Mouse (Mus musculus): ENCODE measurements at regions not wholly inside any gene's neighbourhood (a gene's known extent, or its start where the extent isn't known, plus 50 kb on each side); places are given as distances from the start of the nearest gene placed in this dataset.

GRCm38 (mm10) chr5:42502802-42503136 is 435.0 kb downstream of the Gm16223 start:
- TF ChIP-seq EP300 (IDR thresholded peaks at IDR 0.05; ENCODE audit: low read depth) (no peak), CTCF (IDR thresholded peaks at IDR 0.05; ENCODE audit: low read depth) (no peak)
- Histone ChIP-seq H3K9me3 (ENCODE audit: low read length) (no peaks in the 10 kb centered on the region), H3K36me3 (replicated peaks; ENCODE audit: insufficient read depth, low read length) (no peaks in the 10 kb centered on the region), H3K9ac (replicated peaks) (no peak overlapping the region), H3K27ac (ENCODE audit: low read depth) (no peak overlapping the region), H3K4me3 (ENCODE audit: low read depth, low read length) (no peak overlapping the region), H3K4me1 (ENCODE audit: insufficient read depth) (no peaks in the 10 kb centered on the region), H3K4me2 (ENCODE audit: low read depth, low read length) (no peak overlapping the region), H3K27me3 (ENCODE audit: insufficient read depth, low read length) (no peaks in the 10 kb centered on the region)
- no peak for DNase-seq
- WGBS (ENCODE audit: insufficient replicate concordance): 68% methylated on average over 1 of the region's 1 CpGs
- ATAC-seq: no peak

DNA sequence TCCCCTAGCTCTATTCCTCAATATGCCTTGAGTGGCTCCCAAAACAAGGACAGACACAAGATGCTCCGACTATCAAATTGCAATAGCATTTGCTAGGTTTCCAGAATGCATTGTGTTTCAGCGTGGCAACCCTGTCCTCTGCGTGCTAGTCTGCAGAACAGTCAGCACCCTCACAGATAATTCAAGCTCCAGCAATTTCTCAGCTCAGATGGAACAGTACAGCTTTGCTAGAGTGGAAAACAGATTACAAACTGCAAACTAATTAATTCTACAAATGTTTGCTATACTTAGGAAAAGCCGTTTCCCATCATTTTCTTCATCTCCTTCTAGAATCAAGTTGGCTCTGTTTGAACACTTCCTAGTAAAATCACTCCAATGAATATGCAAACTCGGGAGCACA is 441.4 kb downstream of the Gm16223 start:
- Histone ChIP-seq H3K9ac (replicated peaks) (no peak overlapping the region), H3K4me3 (ENCODE audit: low read depth, low read length) (no peak overlapping the region), H3K36me3 (replicated peaks; ENCODE audit: insufficient read depth, low read length) (no peaks in the 10 kb centered on the region), H3K4me2 (ENCODE audit: low read depth, low read length) (no peak overlapping the region), H3K27ac (ENCODE audit: low read depth) (no peak overlapping the region), H3K9me3 (ENCODE audit: low read length) (no peaks in the 10 kb centered on the region), H3K27me3 (ENCODE audit: insufficient read depth, low read length) (no peaks in the 10 kb centered on the region), H3K4me1 (ENCODE audit: insufficient read depth) (no peaks in the 10 kb centered on the region)
- DNase-seq: no peak
- 62% methylated on average over 5 of the region's 5 CpGs for WGBS (ENCODE audit: insufficient replicate concordance)
- no peak for ATAC-seq
- TF ChIP-seq EP300 (IDR thresholded peaks at IDR 0.05; ENCODE audit: low read depth) (no peak), CTCF (IDR thresholded peaks at IDR 0.05; ENCODE audit: low read depth) (no peak)

DNA sequence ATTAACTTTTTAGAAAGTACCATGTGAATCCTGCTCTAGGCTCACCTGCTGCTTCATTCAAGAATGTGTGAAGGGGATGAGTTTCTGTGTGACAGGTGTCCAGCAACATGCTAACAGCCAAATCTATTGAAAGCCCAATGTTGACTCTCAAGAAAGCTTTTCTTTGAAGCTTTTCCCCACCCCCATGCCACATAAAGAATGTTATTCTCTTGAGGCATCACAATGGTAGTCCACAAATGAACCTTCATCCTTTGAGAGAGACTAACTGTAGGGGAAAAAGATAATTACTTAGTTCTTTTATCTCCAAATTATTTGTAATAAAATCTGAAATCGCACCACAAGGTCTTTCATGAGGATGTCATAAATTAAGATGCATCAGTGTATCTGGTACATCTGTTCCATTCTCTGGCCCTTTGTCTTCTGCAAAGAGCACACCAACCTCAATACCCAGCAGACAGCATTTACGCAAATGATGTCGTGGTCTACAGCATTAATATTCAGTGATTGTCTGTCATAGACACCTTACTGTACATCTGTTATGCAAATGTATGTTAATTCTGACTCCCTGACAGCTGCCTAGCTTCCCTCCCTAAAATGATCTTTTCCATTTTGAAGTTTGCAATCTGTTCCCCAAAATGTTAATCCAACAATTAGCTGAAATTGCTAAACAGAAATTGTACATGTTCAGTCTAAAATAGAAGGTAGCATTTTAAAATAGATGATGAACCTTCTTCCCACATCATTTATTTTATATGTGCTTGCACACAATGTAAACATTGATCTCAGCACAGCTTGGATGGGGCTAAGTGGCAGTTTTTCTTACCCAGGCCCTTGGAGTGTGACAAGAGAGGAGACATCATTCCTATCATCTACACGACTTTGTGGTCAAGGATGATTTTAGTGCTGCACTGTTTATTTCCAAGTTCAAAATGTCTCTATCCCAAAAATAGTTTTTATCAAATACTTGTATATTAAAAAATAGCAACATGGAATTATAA is 455.7 kb downstream of the Gm16223 start:
- H3K4me2 ChIP-seq (ENCODE audit: low read depth, low read length): no peak overlapping the region
- no peak overlapping the region for H3K9ac ChIP-seq (replicated peaks)
- no peak for TF ChIP-seq CTCF (IDR thresholded peaks at IDR 0.05; ENCODE audit: low read depth)
- H3K4me3 ChIP-seq (ENCODE audit: low read depth, low read length): no peak overlapping the region
- H3K9me3 ChIP-seq (ENCODE audit: low read length): no peaks in the 10 kb centered on the region
- no peak for ATAC-seq
- 69% methylated on average over 4 of the region's 4 CpGs for WGBS (ENCODE audit: insufficient replicate concordance)
- no peaks in the 10 kb centered on the region for H3K27me3 ChIP-seq (ENCODE audit: insufficient read depth, low read length)
- no peaks in the 10 kb centered on the region for H3K4me1 ChIP-seq (ENCODE audit: insufficient read depth)
- no peaks in the 10 kb centered on the region for H3K36me3 ChIP-seq (replicated peaks; ENCODE audit: insufficient read depth, low read length)
- DNase-seq: no peak
- no peak overlapping the region for H3K27ac ChIP-seq (ENCODE audit: low read depth)

GRCm38 (mm10) chr5:42525431-42525830 is 457.7 kb downstream of the Gm16223 start:
- Histone ChIP-seq H3K27me3 (ENCODE audit: insufficient read depth, low read length) (no peaks in the 10 kb centered on the region), H3K9ac (replicated peaks) (no peak overlapping the region), H3K4me2 (ENCODE audit: low read depth, low read length) (no peak overlapping the region), H3K36me3 (replicated peaks; ENCODE audit: insufficient read depth, low read length) (no peaks in the 10 kb centered on the region), H3K4me1 (ENCODE audit: insufficient read depth) (no peaks in the 10 kb centered on the region), H3K27ac (ENCODE audit: low read depth) (no peak overlapping the region), H3K9me3 (ENCODE audit: low read length) (no peaks in the 10 kb centered on the region), H3K4me3 (ENCODE audit: low read depth, low read length) (no peak overlapping the region)
- 81% methylated on average over 5 of the region's 5 CpGs for WGBS (ENCODE audit: insufficient replicate concordance)
- DNase-seq (no peak), ATAC-seq (no peak)
- TF ChIP-seq CTCF (IDR thresholded peaks at IDR 0.05; ENCODE audit: low read depth): no peak
- TF ChIP-seq EP300 (IDR thresholded peaks at IDR 0.05; ENCODE audit: low read depth): no peak

GRCm38 (mm10) chr5:42560537-42560936 is 492.8 kb downstream of the Gm16223 start:
- no peaks in the 10 kb centered on the region for H3K36me3 ChIP-seq (replicated peaks; ENCODE audit: insufficient read depth, low read length)
- TF ChIP-seq CTCF (IDR thresholded peaks at IDR 0.05; ENCODE audit: low read depth): no peak
- no peak for TF ChIP-seq EP300 (IDR thresholded peaks at IDR 0.05; ENCODE audit: low read depth)
- no peak for DNase-seq

GRCm38 (mm10) chr5:42563406-42563805 is 495.6 kb downstream of the Gm16223 start:
- Histone ChIP-seq H3K9ac (replicated peaks) (no peak overlapping the region), H3K27me3 (ENCODE audit: insufficient read depth, low read length) (no peaks in the 10 kb centered on the region), H3K4me2 (ENCODE audit: low read depth, low read length) (no peak overlapping the region), H3K27ac (ENCODE audit: low read depth) (no peak overlapping the region), H3K4me1 (ENCODE audit: insufficient read depth) (no peaks in the 10 kb centered on the region), H3K4me3 (ENCODE audit: low read depth, low read length) (no peak overlapping the region), H3K36me3 (replicated peaks; ENCODE audit: insufficient read depth, low read length) (no peaks in the 10 kb centered on the region), H3K9me3 (ENCODE audit: low read length) (no peaks in the 10 kb centered on the region)
- ATAC-seq (no peak), DNase-seq (no peak)
- TF ChIP-seq EP300 (IDR thresholded peaks at IDR 0.05; ENCODE audit: low read depth) (no peak), CTCF (IDR thresholded peaks at IDR 0.05; ENCODE audit: low read depth) (no peak)

More at GRCm38 (mm10) chr5:42560537-42560936, 492.8 kb downstream of the Gm16223 start:
- H3K9ac ChIP-seq (replicated peaks): no peak overlapping the region
- H3K9me3 ChIP-seq (ENCODE audit: low read length): no peaks in the 10 kb centered on the region
- no peak overlapping the region for H3K27ac ChIP-seq (ENCODE audit: low read depth)
- 58% methylated on average over 2 of the region's 2 CpGs for WGBS (ENCODE audit: insufficient replicate concordance)
- H3K4me2 ChIP-seq (ENCODE audit: low read depth, low read length): no peak overlapping the region
- H3K27me3 ChIP-seq (ENCODE audit: insufficient read depth, low read length): no peaks in the 10 kb centered on the region
- no peak for ATAC-seq
- no peak overlapping the region for H3K4me3 ChIP-seq (ENCODE audit: low read depth, low read length)
- H3K4me1 ChIP-seq (ENCODE audit: insufficient read depth): no peaks in the 10 kb centered on the region

Data from liver, postnatal 0 days (tissue).